Mouse (Mus musculus): Measurements from ENCODE around the gene Nhsl2. TPM values are rescaled to one million over a fixed set of nuclear protein-coding genes. Genes with fewer than 3 reads are reported as not detected.

Gene Nhsl2
- polyA plus RNA-seq, 1 experiment from 2014 or later = 12.0 TPM

DNA sequence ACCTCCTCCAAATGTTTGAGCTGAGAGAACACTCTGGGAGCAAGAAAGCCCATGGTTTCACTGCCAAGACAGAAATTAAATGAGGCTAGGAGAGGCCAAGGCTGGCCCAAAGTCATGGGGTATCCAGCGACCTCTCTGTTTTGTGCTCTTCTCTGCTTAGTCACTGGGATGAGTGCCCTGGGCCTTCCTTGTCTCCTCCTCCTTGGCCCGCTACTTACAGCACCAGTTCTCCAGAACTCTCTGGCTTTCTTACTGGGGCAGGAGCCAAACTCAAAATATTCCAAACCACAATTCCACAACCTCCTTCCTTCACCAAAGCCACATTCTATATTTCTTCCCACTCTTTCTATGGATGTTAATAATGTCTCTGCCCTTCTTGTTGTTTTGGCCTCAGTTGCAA, 147.5 kb downstream of the Nhsl2 start:
- H3K4me1 ChIP-seq (ENCODE audit: insufficient read depth, low read length) = 0 out of 2 replicates have a peak, but pooled peaks cover 2% of the 10 kb centered on the region
- 70% methylated on average over 2 of the region's 2 CpGs for WGBS
- no peak for ATAC-seq (ENCODE audit: low FRiP score, low TSS enrichment)
- no peaks in the 10 kb centered on the region for H3K9me3 ChIP-seq (ENCODE audit: low read length)
- no peak overlapping the region for H3K4me3 ChIP-seq (ENCODE audit: low read length)
- H3K9ac ChIP-seq (replicated peaks; ENCODE audit: low read length) = no peak overlapping the region
- no peak overlapping the region for H3K4me2 ChIP-seq (replicated peaks; ENCODE audit: low read depth, low read length)
- H3K27ac ChIP-seq (ENCODE audit: low read length) = no peak overlapping the region
- no peaks in the 10 kb centered on the region for H3K36me3 ChIP-seq (ENCODE audit: insufficient read depth, low read length)
- peaks cover 28% of the 10 kb centered on the region; the same call in 1 of the 2 replicates for H3K27me3 ChIP-seq (ENCODE audit: insufficient read depth, low read length)

DNA sequence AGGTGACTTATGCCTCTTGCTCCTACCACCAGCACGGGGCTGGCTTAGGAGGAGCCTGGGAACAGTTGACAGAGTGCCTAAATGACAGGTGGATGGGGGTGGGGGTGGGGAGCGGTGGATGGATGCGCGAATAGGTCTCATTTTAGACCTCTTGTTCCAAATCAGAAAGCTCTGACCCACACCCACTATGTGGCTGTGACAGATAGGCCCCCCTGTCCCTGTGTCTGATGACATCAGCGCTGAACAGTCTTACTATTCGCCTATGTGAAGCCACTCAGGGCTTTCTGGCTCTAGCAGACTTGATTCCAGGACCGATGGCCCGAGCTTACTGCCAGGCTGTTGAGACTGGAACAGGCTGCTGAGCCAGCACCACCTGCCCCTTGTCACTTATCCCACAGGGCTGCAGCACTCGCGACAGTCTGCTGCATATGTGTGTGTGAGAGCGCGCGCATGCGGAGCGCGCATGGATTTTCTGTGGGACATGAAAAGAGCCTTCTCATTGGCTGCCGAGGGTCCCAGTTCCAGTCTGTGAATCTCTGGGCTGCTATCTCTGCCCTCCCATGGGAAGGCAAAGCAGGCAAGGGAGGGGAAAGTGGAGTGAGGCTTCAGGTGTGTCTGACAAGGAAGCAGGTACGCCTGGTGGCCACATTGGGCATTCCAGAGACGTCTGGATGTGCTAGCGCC, 154.6 kb downstream of the Nhsl2 start:
- Histone ChIP-seq H3K9me3 (ENCODE audit: low read length) (no peaks in the 10 kb centered on the region), H3K36me3 (ENCODE audit: insufficient read depth, low read length) (no peaks in the 10 kb centered on the region), H3K27ac (ENCODE audit: low read length) (no peak overlapping the region), H3K4me3 (ENCODE audit: low read length) (peak overlapping the region; percentile 27), H3K9ac (replicated peaks; ENCODE audit: low read length) (0 out of 2 replicates have a peak overlapping the region, but pooled peaks have one; percentile 22), H3K27me3 (ENCODE audit: insufficient read depth, low read length) (peaks cover 58% of the 10 kb centered on the region; the same call in 1 of the 2 replicates), H3K4me1 (ENCODE audit: insufficient read depth, low read length) (peaks cover 28% of the 10 kb centered on the region), H3K4me2 (replicated peaks; ENCODE audit: low read depth, low read length) (peak overlapping the region; percentile 48)
- ATAC-seq (ENCODE audit: low FRiP score, low TSS enrichment) = peak; percentile 40
- WGBS = 28% methylated on average over 20 of the region's 20 CpGs

DNA sequence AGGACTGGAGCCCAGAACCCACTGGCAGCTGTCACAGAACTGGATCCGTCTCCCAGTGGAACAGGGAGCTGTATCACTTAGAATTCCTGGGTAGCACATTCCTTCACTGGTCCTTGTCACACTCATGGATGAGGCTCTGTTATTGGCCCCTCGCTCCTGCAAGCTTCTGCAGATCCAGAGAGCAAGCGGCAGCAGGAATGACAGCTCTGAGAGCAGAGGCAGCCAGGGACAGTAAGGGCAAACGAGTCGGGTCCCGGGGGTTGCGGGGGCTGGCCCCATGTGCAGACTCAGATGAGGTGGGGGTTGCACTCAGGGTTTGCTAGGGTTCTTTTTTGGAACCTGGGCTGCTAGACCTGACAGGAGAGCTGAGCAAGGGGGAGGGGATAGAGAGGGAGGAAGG, 155.2 kb downstream of the Nhsl2 start:
- peak overlapping the region; percentile 48 for H3K4me2 ChIP-seq (replicated peaks; ENCODE audit: low read depth, low read length)

DNA sequence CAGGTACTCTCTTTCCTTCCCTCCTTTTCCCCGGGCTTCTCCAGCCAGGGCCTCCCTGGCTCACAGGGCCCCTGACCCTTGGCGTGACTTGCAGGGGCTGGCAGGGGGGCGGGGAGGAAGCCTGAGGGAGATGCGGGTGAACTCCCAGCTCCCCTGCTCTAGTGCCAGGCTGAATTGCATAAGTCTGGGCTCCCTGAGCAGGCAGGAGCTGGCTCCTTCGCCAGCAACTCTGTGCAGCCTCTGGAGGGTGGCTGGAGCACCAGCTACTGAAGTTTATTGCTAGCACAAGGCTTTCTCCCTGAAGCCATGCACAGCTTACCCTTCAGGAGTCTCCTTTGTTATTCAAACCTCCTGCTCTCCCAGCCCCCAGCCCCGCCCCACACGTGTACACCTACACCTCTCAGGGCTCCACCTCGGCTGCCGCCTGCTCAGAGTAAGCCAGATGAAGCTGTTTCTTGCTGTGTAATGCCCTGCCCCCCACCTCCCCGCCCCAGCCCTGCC, 156.0 kb downstream of the Nhsl2 start:
- ATAC-seq (ENCODE audit: low FRiP score, low TSS enrichment) = peak; percentile 86
- peaks cover 28% of the 10 kb centered on the region for H3K4me1 ChIP-seq (ENCODE audit: insufficient read depth, low read length)
- H3K36me3 ChIP-seq (ENCODE audit: insufficient read depth, low read length) = no peaks in the 10 kb centered on the region
- peaks cover 58% of the 10 kb centered on the region; the same call in 1 of the 2 replicates for H3K27me3 ChIP-seq (ENCODE audit: insufficient read depth, low read length)
- H3K4me2 ChIP-seq (replicated peaks; ENCODE audit: low read depth, low read length) = peak overlapping the region; percentile 48
- 22% methylated on average over 8 of the region's 10 CpGs for WGBS
- no peaks in the 10 kb centered on the region for H3K9me3 ChIP-seq (ENCODE audit: low read length)
- H3K27ac ChIP-seq (ENCODE audit: low read length) = peak overlapping the region; percentile 39; the same call in 1 of the 2 replicates
- H3K4me3 ChIP-seq (ENCODE audit: low read length) = peak overlapping the region; percentile 27
- H3K9ac ChIP-seq (replicated peaks; ENCODE audit: low read length) = no peak overlapping the region

More for the DNA sequence above, 155.2 kb downstream of the Nhsl2 start:
- Histone ChIP-seq H3K36me3 (ENCODE audit: insufficient read depth, low read length) (no peaks in the 10 kb centered on the region), H3K9me3 (ENCODE audit: low read length) (no peaks in the 10 kb centered on the region), H3K4me1 (ENCODE audit: insufficient read depth, low read length) (peaks cover 28% of the 10 kb centered on the region), H3K27ac (ENCODE audit: low read length) (no peak overlapping the region), H3K4me3 (ENCODE audit: low read length) (peak overlapping the region; percentile 27), H3K27me3 (ENCODE audit: insufficient read depth, low read length) (peaks cover 63% of the 10 kb centered on the region; the same call in 1 of the 2 replicates), H3K9ac (replicated peaks; ENCODE audit: low read length) (0 out of 2 replicates have a peak overlapping the region, but pooled peaks have one; percentile 11)
- 24% methylated on average over 7 of the region's 7 CpGs for WGBS
- no peak for ATAC-seq (ENCODE audit: low FRiP score, low TSS enrichment)

DNA sequence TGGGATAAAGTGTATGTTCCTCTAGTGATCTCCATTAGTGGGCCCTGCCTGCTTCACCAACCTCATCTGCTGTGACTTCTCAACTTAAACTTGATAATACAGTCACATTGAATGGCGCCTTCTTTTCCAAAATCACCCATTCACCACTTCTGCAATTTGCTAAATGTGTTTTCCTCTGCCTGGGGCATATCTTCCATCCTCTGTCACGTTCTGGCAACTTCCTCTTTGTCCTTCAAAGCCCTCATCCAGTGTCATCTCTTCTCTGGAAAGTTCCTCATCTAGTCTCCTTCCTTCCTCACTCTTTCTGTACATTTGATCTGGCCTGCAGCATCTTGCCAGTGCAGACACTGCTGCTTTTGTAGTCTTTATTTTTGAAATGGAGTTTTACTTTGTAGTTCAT, 158.8 kb downstream of the Nhsl2 start:
- H3K4me1 ChIP-seq (ENCODE audit: insufficient read depth, low read length) = peaks cover 28% of the 10 kb centered on the region
- no peak overlapping the region for H3K4me2 ChIP-seq (replicated peaks; ENCODE audit: low read depth, low read length)
- no peaks in the 10 kb centered on the region for H3K36me3 ChIP-seq (ENCODE audit: insufficient read depth, low read length)
- ATAC-seq (ENCODE audit: low FRiP score, low TSS enrichment) = no peak
- WGBS = 50% methylated on average over 2 of the region's 2 CpGs
- H3K9ac ChIP-seq (replicated peaks; ENCODE audit: low read length) = no peak overlapping the region
- H3K9me3 ChIP-seq (ENCODE audit: low read length) = no peaks in the 10 kb centered on the region
- no peak overlapping the region for H3K4me3 ChIP-seq (ENCODE audit: low read length)
- peaks cover 45% of the 10 kb centered on the region; the same call in 1 of the 2 replicates for H3K27me3 ChIP-seq (ENCODE audit: insufficient read depth, low read length)
- no peak overlapping the region for H3K27ac ChIP-seq (ENCODE audit: low read length)

DNA sequence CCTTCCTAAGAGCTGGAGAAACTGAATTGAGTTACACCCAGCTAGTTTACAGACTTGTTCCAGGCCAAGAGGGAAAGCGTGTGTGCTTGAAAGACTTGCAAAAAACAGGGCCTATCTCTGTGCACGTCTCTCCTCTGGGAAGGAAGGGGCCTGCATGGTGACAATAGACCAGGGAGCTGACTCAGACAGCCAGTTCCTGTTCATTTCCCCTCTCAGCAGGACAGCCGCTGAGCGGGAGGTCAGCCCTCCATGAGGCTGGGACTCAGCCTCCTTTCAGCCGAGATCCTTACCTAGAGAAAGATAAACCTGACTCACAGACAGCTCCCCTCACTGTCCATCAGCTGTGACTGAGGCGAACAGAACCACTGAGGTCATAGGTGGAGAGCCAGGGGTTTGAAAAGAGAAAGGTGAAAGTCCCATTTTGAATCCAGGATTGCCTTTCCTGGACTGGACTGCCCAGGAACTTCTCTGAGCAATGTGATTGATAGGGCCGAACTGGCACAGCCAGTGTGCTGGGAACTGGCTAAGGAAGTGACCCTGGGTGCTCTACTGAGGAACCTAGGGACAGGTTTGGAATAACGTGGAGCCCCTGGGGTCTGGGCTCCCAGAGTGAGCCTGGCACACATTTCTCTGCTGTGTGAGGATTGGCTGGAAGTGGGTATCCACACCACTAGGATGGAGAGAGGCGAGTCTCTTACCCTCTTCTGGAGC, 168.2 kb downstream of the Nhsl2 start:
- ATAC-seq (ENCODE audit: low FRiP score, low TSS enrichment) = peak; percentile 35; the same call in 1 of the 2 replicates
- Histone ChIP-seq H3K27me3 (ENCODE audit: insufficient read depth, low read length) (peaks cover 23% of the 10 kb centered on the region; the same call in 1 of the 2 replicates), H3K36me3 (ENCODE audit: insufficient read depth, low read length) (no peaks in the 10 kb centered on the region), H3K9ac (replicated peaks; ENCODE audit: low read length) (no peak overlapping the region), H3K4me2 (replicated peaks; ENCODE audit: low read depth, low read length) (peak overlapping the region; percentile 27; the same call in 1 of the 2 replicates), H3K4me3 (ENCODE audit: low read length) (peak overlapping the region; percentile 26), H3K4me1 (ENCODE audit: insufficient read depth, low read length) (no peaks in the 10 kb centered on the region), H3K9me3 (ENCODE audit: low read length) (no peaks in the 10 kb centered on the region), H3K27ac (ENCODE audit: low read length) (peak overlapping the region; percentile 13; the same call in 1 of the 2 replicates)
- WGBS = 56% methylated on average over 9 of the region's 9 CpGs

DNA sequence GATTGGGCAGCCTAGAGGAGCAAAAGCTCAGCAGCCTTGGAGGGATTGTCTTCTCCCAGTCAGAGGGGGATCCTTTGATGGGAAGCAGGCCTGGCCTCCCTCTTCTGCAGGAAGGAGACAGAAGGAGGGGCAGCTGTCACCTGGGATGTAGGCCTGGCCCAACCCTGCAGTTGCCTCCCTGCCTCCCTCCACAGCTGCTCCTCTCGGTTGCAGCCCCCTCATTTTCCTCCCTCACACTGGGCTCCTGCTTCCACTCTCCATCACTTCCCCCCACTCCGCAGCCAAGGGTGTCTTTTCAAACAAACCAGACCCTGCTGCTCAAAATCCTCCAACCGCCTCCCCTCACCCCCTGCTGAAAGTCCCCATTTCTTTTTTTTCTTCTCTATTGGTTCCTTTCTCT, 169.7 kb downstream of the Nhsl2 start:
- H3K36me3 ChIP-seq (ENCODE audit: insufficient read depth, low read length) = no peaks in the 10 kb centered on the region
- no peak overlapping the region for H3K9ac ChIP-seq (replicated peaks; ENCODE audit: low read length)
- peaks cover 21% of the 10 kb centered on the region; the same call in 1 of the 2 replicates for H3K27me3 ChIP-seq (ENCODE audit: insufficient read depth, low read length)
- H3K9me3 ChIP-seq (ENCODE audit: low read length) = no peaks in the 10 kb centered on the region
- 37% methylated on average over 3 of the region's 3 CpGs for whole genome bisulfite sequencing
- ATAC-seq (ENCODE audit: low FRiP score, low TSS enrichment) = peak; percentile 76
- no peak overlapping the region for H3K4me3 ChIP-seq (ENCODE audit: low read length)
- no peaks in the 10 kb centered on the region for H3K4me1 ChIP-seq (ENCODE audit: insufficient read depth, low read length)
- H3K4me2 ChIP-seq (replicated peaks; ENCODE audit: low read depth, low read length) = peak overlapping the region; percentile 27; the same call in 1 of the 2 replicates
- H3K27ac ChIP-seq (ENCODE audit: low read length) = no peak overlapping the region; the same call in 1 of the 2 replicates

DNA sequence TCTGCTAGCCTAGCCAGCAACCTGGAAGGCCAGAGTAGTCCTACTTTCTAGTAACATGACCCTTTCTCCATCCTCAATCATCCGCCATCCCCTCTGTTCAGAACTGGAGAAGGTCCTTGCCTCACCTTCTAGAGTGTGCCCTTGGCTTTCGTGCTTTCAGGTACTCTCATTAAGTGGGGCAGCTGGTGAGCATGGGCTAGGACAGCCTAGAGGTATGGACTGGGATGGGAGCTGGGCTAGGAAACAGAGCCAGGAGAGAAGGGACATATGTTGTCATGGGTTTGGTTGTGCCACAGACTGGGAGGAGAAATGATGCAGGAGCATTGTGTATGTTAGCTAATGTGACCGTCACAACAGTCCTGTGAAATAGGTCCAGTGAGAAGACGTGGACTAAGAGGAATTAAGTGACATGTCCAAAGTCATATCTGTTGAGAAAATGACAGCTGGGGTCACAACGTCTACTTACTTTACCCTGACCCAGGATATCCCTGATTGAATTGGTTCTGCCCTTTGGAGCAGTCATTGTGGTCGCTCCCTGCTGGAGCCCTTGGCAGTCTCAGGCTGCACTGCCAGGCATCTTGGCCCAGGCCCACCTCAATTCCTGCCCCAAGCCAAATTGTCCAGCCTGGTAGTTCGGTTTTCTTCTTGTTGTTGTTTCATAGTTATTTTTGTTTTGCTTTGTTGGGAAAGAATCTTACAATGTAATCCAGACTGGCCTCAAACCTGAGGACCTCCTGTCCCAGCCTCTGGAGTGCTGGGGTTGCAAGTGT, 170.5 kb downstream of the Nhsl2 start:
- H3K27ac ChIP-seq (ENCODE audit: low read length) = no peak overlapping the region
- H3K36me3 ChIP-seq (ENCODE audit: insufficient read depth, low read length) = no peaks in the 10 kb centered on the region
- 75% methylated on average over 7 of the region's 7 CpGs for WGBS
- H3K9ac ChIP-seq (replicated peaks; ENCODE audit: low read length) = no peak overlapping the region
- H3K27me3 ChIP-seq (ENCODE audit: insufficient read depth, low read length) = peaks cover 15% of the 10 kb centered on the region; the same call in 1 of the 2 replicates
- no peaks in the 10 kb centered on the region for H3K4me1 ChIP-seq (ENCODE audit: insufficient read depth, low read length)
- H3K9me3 ChIP-seq (ENCODE audit: low read length) = no peaks in the 10 kb centered on the region
- H3K4me2 ChIP-seq (replicated peaks; ENCODE audit: low read depth, low read length) = peak overlapping the region; percentile 16; the same call in 1 of the 2 replicates
- ATAC-seq (ENCODE audit: low FRiP score, low TSS enrichment) = no peak
- H3K4me3 ChIP-seq (ENCODE audit: low read length) = no peak overlapping the region

DNA sequence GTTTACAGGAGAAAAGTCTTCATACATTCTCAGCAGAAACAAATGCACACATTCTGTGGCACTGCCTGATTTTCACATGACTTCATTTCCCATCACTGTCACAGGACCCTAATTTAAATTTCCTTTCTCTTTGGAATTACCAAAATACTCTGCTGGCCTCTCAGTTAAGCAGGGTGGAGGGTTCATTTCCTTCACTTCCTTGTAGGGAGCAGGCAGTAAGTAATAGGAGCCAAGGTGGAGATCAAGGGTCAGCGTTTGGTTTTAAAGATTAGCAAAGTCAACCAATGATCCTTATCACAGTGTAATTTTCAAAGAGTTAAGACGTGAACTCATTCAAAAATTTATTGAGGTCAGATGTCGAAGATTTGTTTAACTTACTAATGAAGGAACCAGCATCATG, 175.8 kb downstream of the Nhsl2 start:
- 43% methylated on average over 3 of the region's 3 CpGs for WGBS
- peaks cover 11% of the 10 kb centered on the region; the same call in 1 of the 2 replicates for H3K27me3 ChIP-seq (ENCODE audit: insufficient read depth, low read length)

More for the DNA sequence above, 175.8 kb downstream of the Nhsl2 start:
- Histone ChIP-seq H3K4me2 (replicated peaks; ENCODE audit: low read depth, low read length) (no peak overlapping the region), H3K9ac (replicated peaks; ENCODE audit: low read length) (no peak overlapping the region), H3K27ac (ENCODE audit: low read length) (no peak overlapping the region), H3K9me3 (ENCODE audit: low read length) (no peaks in the 10 kb centered on the region), H3K4me3 (ENCODE audit: low read length) (no peak overlapping the region), H3K4me1 (ENCODE audit: insufficient read depth, low read length) (no peaks in the 10 kb centered on the region), H3K36me3 (ENCODE audit: insufficient read depth, low read length) (no peaks in the 10 kb centered on the region)
- no peak for ATAC-seq (ENCODE audit: low FRiP score, low TSS enrichment)

All from kidney, embryonic 16.5 days (tissue).